Mouse (Mus musculus) megakaryocyte, adult 5-6 weeks (primary cell): ENCODE results near the gene Serpina6. TPM values are rescaled to one million over a fixed set of nuclear protein-coding genes. Genes with fewer than 3 reads are reported as not detected.
"Not testable (repeated sequence)": the region's sequence is repeated elsewhere in the genome, so short reads cannot be mapped to it uniquely, and the experiment has no call there.

Source experiments
- ATAC-seq: 2 replicates; pipeline ENCODE4 v1.8.0; 2016; ENCODE audit warnings: mild to moderate bottlenecking, inconsistent platforms; ENCODE audit not compliant: poor library complexity, severe bottlenecking
- total RNA-seq, 2 experiments: library from RNA; stranded (forward) in 1 of 2; stranded (reverse) in 1 of 2; fragments of 153-499, 151-499 nt in 1 of 2; fragments of 221-1000, 200-1000 nt in 1 of 2; gene quantifications; 2 replicates each; pipeline versions ENCODE4 v1.2.3 to v1.2.4; 2015 to 2017

Gene Serpina6
- not detected in 2 replicates for total RNA-seq (2015)
- not detected in 2 replicates for total RNA-seq (2017)

GRCm38 (mm10) chr12:103656848-103657626 is at the start of gene Serpina6:
Gene Serpina6, minus strand, starts transcription at chr12:103657212.
- ATAC-seq: no peak

GRCm38 (mm10) chr12:103706113-103706512 is 49.1 kb upstream of the Serpina6 start:
- ATAC-seq: no peak

GRCm38 (mm10) chr12:103705547-103705946 is 48.5 kb upstream of the Serpina6 start:
- no peak for ATAC-seq

- no peak for ATAC-seq
Observed at GRCm38 (mm10) chr12:103700144-103700750, 43.2 kb upstream of the Serpina6 start.

GRCm38 (mm10) chr12:103695429-103695828 is 38.4 kb upstream of the Serpina6 start, which contains the start of gene Serpina1f:
Gene Serpina1f, minus strand, starts transcription at chr12:103695529.
- no peak for ATAC-seq

- no peak for ATAC-seq
Observed at GRCm38 (mm10) chr12:103688221-103688814, 31.3 kb upstream of the Serpina6 start.

- no peak for ATAC-seq
Observed at GRCm38 (mm10) chr12:103687021-103687420, 30.0 kb upstream of the Serpina6 start.

GRCm38 (mm10) chr12:103686050-103686449 is 29.0 kb upstream of the Serpina6 start:
- ATAC-seq: no peak

- no peak for ATAC-seq
Observed at GRCm38 (mm10) chr12:103685386-103685785, 28.4 kb upstream of the Serpina6 start.

GRCm38 (mm10) chr12:103683775-103684174 is 26.8 kb upstream of the Serpina6 start:
- ATAC-seq: no peak

- ATAC-seq: no peak
Observed at GRCm38 (mm10) chr12:103681739-103682138, 24.7 kb upstream of the Serpina6 start.

GRCm38 (mm10) chr12:103681169-103681568 is 24.2 kb upstream of the Serpina6 start:
- no peak for ATAC-seq

- not testable (repeated sequence) for ATAC-seq
Observed at GRCm38 (mm10) chr12:103679853-103680252, 22.8 kb upstream of the Serpina6 start.

- ATAC-seq: no peak
Observed at GRCm38 (mm10) chr12:103676039-103676438, 19.0 kb upstream of the Serpina6 start, which contains the start of gene Serpina16. Gene Serpina16, minus strand, starts transcription at chr12:103676139.

GRCm38 (mm10) chr12:103673179-103673578 is 16.2 kb upstream of the Serpina6 start:
- ATAC-seq: no peak

GRCm38 (mm10) chr12:103671483-103671882 is 14.5 kb upstream of the Serpina6 start:
- ATAC-seq: no peak

- ATAC-seq: no peak
Observed at GRCm38 (mm10) chr12:103670964-103671363, 14.0 kb upstream of the Serpina6 start.

- ATAC-seq: no peak
Observed at GRCm38 (mm10) chr12:103670344-103670743, 13.3 kb upstream of the Serpina6 start.

- no peak for ATAC-seq
Observed at GRCm38 (mm10) chr12:103665286-103665685, 8.3 kb upstream of the Serpina6 start.

- ATAC-seq: not testable (repeated sequence)
Observed at GRCm38 (mm10) chr12:103662053-103662452, 5.0 kb upstream of the Serpina6 start.

GRCm38 (mm10) chr12:103660076-103660475 is 3.1 kb upstream of the Serpina6 start:
- no peak for ATAC-seq

- no peak for ATAC-seq
Observed at GRCm38 (mm10) chr12:103659171-103659570, 2.2 kb upstream of the Serpina6 start.
